Mouse (Mus musculus) mouse trophoblast stem cell (cell line): ENCODE results near the gene Tymp.

Experiments used
- in situ Hi-C, 2 experiments: fragments of 300-500 bp; cut with MseI, MboI; formaldehyde crosslinking; loops; 2 replicates in 1 of 2; 3 replicates in 1 of 2; pipeline ENCODE4 v1.15.1; 2025

Tymp gene

DNA sequence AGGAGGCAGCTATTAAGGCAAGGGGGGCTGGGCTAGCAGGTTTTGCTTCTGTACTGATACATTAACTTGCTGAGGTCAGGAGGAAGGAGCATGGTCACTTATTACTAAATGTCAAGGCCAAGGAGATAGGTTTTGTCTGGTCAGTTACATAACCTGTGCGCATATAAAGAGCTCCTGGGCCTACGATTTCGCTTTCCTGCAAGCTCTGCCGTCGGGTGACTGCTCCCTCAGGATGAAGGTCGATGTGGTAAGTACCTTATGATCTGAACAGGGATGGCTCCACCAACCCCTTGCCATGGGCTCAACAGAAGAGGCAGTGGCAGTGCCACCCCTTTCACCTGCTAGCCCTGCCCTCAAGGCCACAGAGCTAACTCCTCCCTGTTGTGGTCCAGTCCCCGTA is 42.6 kb downstream of the Tymp start, which contains the start of gene Miox:
Miox (plus strand) TSS at position 128 of the 400 bp plus-strand sequence.
- in situ Hi-C loops = no loop called here

DNA sequence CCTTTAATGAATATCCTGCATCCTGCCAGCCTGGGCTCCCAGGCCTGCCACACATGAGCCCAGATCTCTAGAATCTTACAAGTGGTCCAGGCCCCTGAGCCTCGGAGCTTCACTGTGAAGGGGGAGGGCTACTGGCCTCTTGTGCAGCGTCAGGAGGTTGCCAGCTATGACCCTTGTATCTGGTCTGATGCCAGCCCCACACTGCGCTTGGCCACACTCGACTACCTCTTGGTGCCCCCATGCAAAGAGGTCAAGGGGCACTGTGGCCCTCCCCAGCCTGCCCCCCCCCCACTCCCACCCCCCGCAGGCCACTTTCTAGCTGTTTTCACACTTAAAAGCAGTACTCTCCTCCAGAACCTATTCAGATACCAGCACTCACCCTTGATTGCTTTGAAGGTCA is 50.4 kb downstream of the Tymp start:
- in situ Hi-C loops = no loop called here

DNA sequence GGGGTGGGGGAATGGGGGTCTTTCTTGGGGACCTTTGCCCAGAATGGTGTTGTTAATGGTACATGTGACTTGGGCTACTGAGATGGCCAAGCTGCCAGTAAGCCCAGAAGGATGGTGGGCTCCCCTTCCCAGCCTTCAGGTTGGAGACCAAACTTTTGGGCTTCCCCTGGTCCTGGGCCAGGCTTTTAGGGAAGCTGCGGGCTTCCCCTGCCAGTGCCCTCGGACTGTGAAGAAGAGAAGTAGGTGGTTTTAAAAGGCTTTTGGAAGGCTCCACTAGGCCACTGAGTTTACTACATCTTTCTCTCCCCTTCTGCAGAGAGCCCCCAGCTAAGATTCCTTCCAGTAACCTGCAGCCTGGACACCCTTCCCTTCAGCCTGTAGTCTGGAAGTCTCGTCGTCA is 53.2 kb downstream of the Tymp start:
- in situ Hi-C loops = no loop called here

DNA sequence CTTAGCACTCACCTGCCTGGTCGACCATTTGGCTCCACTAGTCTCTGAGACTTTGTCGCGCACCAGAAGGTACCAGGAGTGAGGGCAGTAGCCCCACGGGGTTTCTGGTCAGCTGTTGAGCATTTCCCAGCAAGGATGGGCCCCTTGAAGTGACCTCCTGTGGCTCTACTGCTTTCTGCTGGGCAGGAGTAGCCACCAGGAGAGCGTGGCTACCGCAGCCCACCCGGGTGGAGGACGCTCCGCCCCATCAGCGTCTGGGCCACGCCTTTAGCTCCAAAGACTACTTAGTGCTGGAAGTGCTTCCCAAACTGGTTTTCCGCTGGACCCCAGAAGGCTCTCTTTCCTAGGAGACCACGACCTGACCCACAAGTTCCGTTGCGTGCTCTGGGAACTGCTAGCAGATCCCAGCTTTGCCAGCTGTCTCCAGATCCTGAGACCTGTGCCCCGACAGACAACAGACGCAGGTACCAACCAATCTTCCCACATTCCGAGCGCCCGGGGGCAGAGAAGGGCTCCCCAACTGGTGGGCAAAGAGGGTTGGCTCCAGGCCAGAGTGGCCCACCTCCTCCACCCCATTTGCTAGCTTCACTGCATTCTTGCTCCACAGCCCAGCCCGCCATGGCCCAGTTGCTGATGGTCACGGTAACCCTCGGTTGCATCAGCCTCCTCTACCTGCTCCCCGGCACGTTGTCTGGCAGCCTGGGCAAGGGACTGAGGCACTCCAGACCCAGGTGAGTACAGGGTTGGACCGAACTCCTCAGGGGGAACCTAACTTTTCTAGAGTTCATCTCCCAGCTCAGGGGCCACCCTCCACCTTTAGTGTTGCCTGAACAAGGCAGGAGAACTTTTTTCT is 53.9 kb downstream of the Tymp start, which contains the start of gene Adm2:
Adm2 (plus strand) TSS at position 51 of the 853 bp plus-strand sequence.
- in situ Hi-C loops = no loop called here
